Mouse (Mus musculus): Measurements from ENCODE around the gene 2310022B05Rik.

DNA sequence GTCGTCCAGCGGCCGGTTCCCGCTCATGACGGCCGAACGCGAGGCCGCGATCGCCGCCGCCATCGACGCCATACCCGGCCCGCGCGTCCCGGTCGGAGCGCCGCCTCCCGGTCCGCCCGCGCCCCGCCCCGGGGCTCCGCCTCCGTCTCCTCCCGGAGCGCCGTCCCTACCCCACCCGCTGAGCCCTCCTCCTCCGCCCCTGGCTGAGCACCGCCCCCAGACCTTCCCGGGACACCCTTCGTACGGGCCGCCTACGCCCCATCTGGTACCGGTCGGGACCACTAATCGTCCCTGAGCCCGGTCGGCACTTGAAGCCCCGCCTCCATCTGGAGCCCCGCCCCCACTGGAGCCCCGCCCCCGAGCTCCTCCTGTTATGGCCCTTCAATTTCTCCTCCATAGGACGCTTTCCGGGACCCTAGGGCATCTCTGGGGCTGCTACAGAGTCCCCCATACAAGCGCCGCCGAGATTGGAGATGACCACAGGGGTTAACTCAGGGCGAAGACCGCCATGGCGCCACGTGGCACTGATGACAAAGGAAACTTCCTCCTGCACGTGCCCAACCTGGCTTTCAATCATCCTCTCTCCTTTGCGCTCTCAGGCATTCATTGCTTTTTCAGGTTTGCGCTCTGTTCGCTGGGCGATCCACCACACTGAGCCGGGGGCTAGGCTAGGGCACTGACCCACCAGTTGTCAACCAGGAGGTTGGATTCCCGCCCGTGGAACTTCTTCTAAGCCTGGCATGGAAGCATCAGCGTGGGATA is at the start of gene 2310022B05Rik:
- no peak for TF ChIP-seq CTCF (IDR thresholded peaks at IDR 0.05; ENCODE audit: control insufficient read depth, insufficient read depth, insufficient replicate concordance, low read depth, low read length)
- peak; percentile 54 for TF ChIP-seq POLR2A (IDR thresholded peaks at IDR 0.05; ENCODE audit: control insufficient read depth, low read depth, low read length)
